Mouse (Mus musculus) CH12.LX (cell line): ENCODE measurements around the gene Cdh22.

Experiments
- CHD1 ChIP-seq: IDR thresholded peaks from 2 replicates; pipeline ENCODE4 v1.6.1; 2012; ENCODE audit warnings: low read depth, low read length, improper control_type of control experiment, inconsistent platforms
- CTCF ChIP-seq, 2 experiments: IDR thresholded peaks in 1 of 2; conservative IDR thresholded peaks in 1 of 2; 2 replicates each; pipeline ENCODE4 v1.5.1; 2011 to 2012; ENCODE audit warnings: low read depth in 2 of 2, low read length in 2 of 2, improper control_type of control experiment in 1 of 2, inconsistent platforms in 1 of 2, mild to moderate bottlenecking in 1 of 2, moderate library complexity in 1 of 2
- EP300 ChIP-seq: IDR thresholded peaks from 2 replicates; pipeline ENCODE4 v1.6.1; 2011; ENCODE audit warnings: low read length, improper control_type of control experiment
- NRF1 ChIP-seq: IDR thresholded peaks from 2 replicates; pipeline ENCODE4 v1.6.1; 2014; ENCODE audit warnings: low read depth, mild to moderate bottlenecking, inconsistent platforms, low read length, improper control_type of control experiment, moderate library complexity
- POLR2A ChIP-seq: IDR thresholded peaks from 2 replicates; pipeline ENCODE4 v1.6.1; 2011; ENCODE audit warnings: low read depth, mild to moderate bottlenecking, improper control_type of control experiment, low read length
- RCOR1 ChIP-seq: conservative IDR thresholded peaks from 2 replicates; pipeline ENCODE4 v1.6.1; 2012; ENCODE audit warnings: low read depth, mild to moderate bottlenecking, inconsistent platforms, low read length, improper control_type of control experiment
- SIN3A ChIP-seq: IDR thresholded peaks from 2 replicates; pipeline ENCODE4 v1.6.1; 2012; ENCODE audit warnings: low read length, improper control_type of control experiment, inconsistent platforms
- SMC3 ChIP-seq: IDR thresholded peaks from 2 replicates; pipeline ENCODE4 v1.6.1; 2011; ENCODE audit warnings: low read depth, low read length, improper control_type of control experiment
- USF1 ChIP-seq: IDR thresholded peaks from 2 replicates; pipeline ENCODE4 v1.6.1; 2014; ENCODE audit warnings: low read depth, mild to moderate bottlenecking, inconsistent platforms, low read length, improper control_type of control experiment
- ZKSCAN1 ChIP-seq: IDR thresholded peaks from 2 replicates; pipeline ENCODE4 v1.6.1; 2012; ENCODE audit warnings: low read depth, inconsistent platforms, low read length, improper control_type of control experiment, borderline replicate concordance

GRCm38 (mm10) chr2:165121206-165121840 lies 113.3 kb downstream of the Cdh22 start:
- TF ChIP-seq RCOR1 (no peak), POLR2A (no peak), CTCF (conservative IDR thresholded peaks at IDR 0.05 in 1 of 2, IDR thresholded peaks at IDR 0.05 in 1 of 2; ENCODE audit: low read depth in 2 of 2, low read length in 2 of 2) (no peak), SMC3 (no peak), CHD1 (no peak), ZKSCAN1 (no peak), NRF1 (no peak), USF1 (peak; percentile 41; the same call in 1 of the 2 replicates), EP300 (no peak), SIN3A (no peak)
